ENCODE assay signal across 7 mouse cellular contexts in genomic region chr5:116031190-116031577, GRCm38 (mm10). TPM values are rescaled to one million over a fixed set of nuclear protein-coding genes. Genes with fewer than 3 reads are reported as not detected.
A peak's percentile ranks its signal among the peaks of the same experiment; 100 is the strongest.
DNase-seq lines count a peak whose midpoint lies in the region; ATAC-seq lines count a peak whose summit lies in the region.

No protein-coding gene starts in this region.

- H3K9me3 ChIP-seq in forebrain, embryonic 15.5 days = no peaks in the 10 kb centered on the region
- H3K9me3 ChIP-seq in hindbrain, embryonic 14.5 days (ENCODE audit: control insufficient read depth, low read length) = no peaks in the 10 kb centered on the region
- no peaks in the 10 kb centered on the region for H3K9me3 ChIP-seq in midbrain, embryonic 11.5 days (ENCODE audit: control insufficient read depth, low read length)

- H3K9ac ChIP-seq in forebrain, embryonic 15.5 days (replicated peaks) = no peak overlapping the region
- no peak overlapping the region; the same call in 1 of the 2 replicates for H3K9ac ChIP-seq in hindbrain, embryonic 14.5 days
- no peak overlapping the region for H3K9ac ChIP-seq in midbrain, embryonic 11.5 days (ENCODE audit: low read length)

- H3K4me1 ChIP-seq in forebrain, embryonic 15.5 days = peaks cover 4% of the 10 kb centered on the region; the same call in 1 of the 2 replicates
- H3K4me1 ChIP-seq in hindbrain, embryonic 14.5 days (replicated peaks; ENCODE audit: control insufficient read depth, insufficient read depth, low read length) = peaks cover 4% of the 10 kb centered on the region; the same call in 1 of the 2 replicates
- H3K4me1 ChIP-seq in midbrain, embryonic 11.5 days (ENCODE audit: control insufficient read depth, insufficient read depth, low read length) = peaks cover 2% of the 10 kb centered on the region; the same call in 1 of the 2 replicates

- 0 out of 2 replicates have a peak, but pooled peaks have one; percentile 32 for ATAC-seq in forebrain, embryonic 15.5 days (replicated peaks)
- no peak for ATAC-seq in hindbrain, embryonic 14.5 days (ENCODE audit: low FRiP score)
- ATAC-seq in midbrain, embryonic 11.5 days (ENCODE audit: low FRiP score) = no peak; the same call in 1 of the 2 replicates

- H3K4me2 ChIP-seq in forebrain, embryonic 15.5 days (replicated peaks) = peak overlapping the region; percentile 36; the same call in 1 of the 2 replicates
- H3K4me2 ChIP-seq in hindbrain, embryonic 14.5 days (replicated peaks) = peak overlapping the region; percentile 43
- H3K4me2 ChIP-seq in midbrain, embryonic 11.5 days = peak overlapping the region; percentile 25; the same call in 1 of the 2 replicates

- DNase-seq in NIH3T3 (ENCODE audit: low read depth) = peak; percentile 86
- DNase-seq in brain, embryonic 18.5 days (ENCODE audit: low read depth, low spot score) = peak; percentile 59
- DNase-seq in hindbrain, embryonic 14.5 days (ENCODE audit: low spot score) = peak; percentile 88
- DNase-seq in left cerebral cortex, postnatal 36 days (ENCODE audit: low spot score in 2 of 2) = peak; percentile 59 to 65
- DNase-seq in midbrain, embryonic 11.5 days (ENCODE audit: low spot score, missing footprints) = peak; percentile 95
- peak; percentile 55 for DNase-seq in spleen, adult 12 weeks (ENCODE audit: low spot score)

- no peak overlapping the region for H3K27ac ChIP-seq in forebrain, embryonic 15.5 days (replicated peaks)
- H3K27ac ChIP-seq in hindbrain, embryonic 14.5 days = no peak overlapping the region
- no peak overlapping the region for H3K27ac ChIP-seq in midbrain, embryonic 11.5 days (ENCODE audit: low read depth, low read length)

- no peak overlapping the region for H3K4me3 ChIP-seq in forebrain, embryonic 15.5 days
- no peak overlapping the region for H3K4me3 ChIP-seq in hindbrain, embryonic 14.5 days (replicated peaks; ENCODE audit: low read length)
- H3K4me3 ChIP-seq in midbrain, embryonic 11.5 days (ENCODE audit: low read depth, low read length) = no peak overlapping the region

- intact Hi-C loops in left cerebral cortex, postnatal 36 days (cut with DNase I) = loop anchor here (5.0 kb wide), 1 partner anchor 1066 kb away; no protein-coding TSS in a partner anchor

- 4% methylated on average over 14 of the region's 14 CpGs for WGBS in forebrain, embryonic 15.5 days
- 4% methylated on average over 14 of the region's 14 CpGs for WGBS in hindbrain, embryonic 14.5 days
- 3% methylated on average over 14 of the region's 14 CpGs for WGBS in midbrain, embryonic 11.5 days

- H3K36me3 ChIP-seq in forebrain, embryonic 15.5 days = no peaks in the 10 kb centered on the region
- no peaks in the 10 kb centered on the region for H3K36me3 ChIP-seq in hindbrain, embryonic 14.5 days (replicated peaks; ENCODE audit: control insufficient read depth, insufficient read depth)
- H3K36me3 ChIP-seq in midbrain, embryonic 11.5 days (ENCODE audit: control insufficient read depth, insufficient read depth, low read length) = no peaks in the 10 kb centered on the region

- H3K27me3 ChIP-seq in forebrain, embryonic 15.5 days = peaks cover 4% of the 10 kb centered on the region
- no peaks in the 10 kb centered on the region for H3K27me3 ChIP-seq in hindbrain, embryonic 14.5 days (ENCODE audit: control insufficient read depth, insufficient read depth, low read length)
- no peaks in the 10 kb centered on the region for H3K27me3 ChIP-seq in midbrain, embryonic 11.5 days (ENCODE audit: control insufficient read depth, insufficient read depth, low read length)

RNA-seq across cellular contexts. Expression of gene Prkab1, which starts 6.9 kb away (rescaled TPM):
- 52.3 and 53.9 TPM in 2 replicates for polyA plus RNA-seq in forebrain, embryonic 15.5 days (2015; fragmentation: Nextera tagmentation; extraction: Ambion mirVana)
- polyA plus RNA-seq in hindbrain, embryonic 14.5 days (2014; fragmentation: Nextera tagmentation; extraction: Ambion mirVana) = 45.6 and 47.7 TPM in 2 replicates
- 10 to 100 TPM; 26.1 to 27.0 TPM for total RNA-seq in left cerebral cortex, postnatal 36 days (2021)
- 48.4 and 55.4 TPM in 2 replicates for polyA plus RNA-seq in midbrain, embryonic 11.5 days (2014; fragmentation: Nextera tagmentation; extraction: Ambion mirVana)

RNA-seq across cellular contexts. Expression of gene Tmem233, which starts 51.9 kb away (rescaled TPM):
- not detected in 2 replicates for polyA plus RNA-seq in forebrain, embryonic 15.5 days (2015; fragmentation: Nextera tagmentation; extraction: Ambion mirVana)
- not detected in 2 replicates for polyA plus RNA-seq in hindbrain, embryonic 14.5 days (2014; fragmentation: Nextera tagmentation; extraction: Ambion mirVana)
- not detected for total RNA-seq in left cerebral cortex, postnatal 36 days (2021)
- not detected in 2 replicates for polyA plus RNA-seq in midbrain, embryonic 11.5 days (2014; fragmentation: Nextera tagmentation; extraction: Ambion mirVana)
